Mouse (Mus musculus): ENCODE measurements around the gene Dennd2d. TPM values are rescaled to one million over a fixed set of nuclear protein-coding genes. Genes with fewer than 3 reads are reported as not detected.

Gene Dennd2d
- total and polyA plus RNA-seq, 2 experiments from 2014 or later, result 0.91 to 1.4 TPM

DNA sequence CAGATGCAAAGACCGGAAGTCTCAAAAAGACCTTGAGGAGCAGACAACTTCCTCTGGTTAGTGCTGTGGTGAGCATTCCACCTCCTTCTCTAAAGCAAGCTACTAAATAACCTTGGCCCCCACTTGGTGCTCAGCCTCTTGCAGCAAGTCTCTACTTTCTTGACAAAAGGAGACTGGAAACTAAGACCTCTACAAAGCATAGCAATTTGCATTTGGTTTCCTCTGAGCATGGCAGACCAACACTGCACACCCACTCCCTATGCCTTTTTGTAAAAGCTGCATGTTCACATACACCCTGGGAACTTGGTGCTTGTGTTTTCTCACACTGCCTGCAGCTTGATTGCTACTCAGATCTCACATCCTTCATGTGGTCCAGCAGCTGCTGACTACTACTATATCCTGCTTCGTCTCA is 20.1 kb upstream of the Dennd2d start:
- DNase-seq (ENCODE audit: low spot score) (no peak), ATAC-seq (ENCODE audit: low FRiP score) (no peak)
- H3K27ac ChIP-seq (ENCODE audit: low read depth, low read length), result no peak overlapping the region
- TF ChIP-seq CTCF (IDR thresholded peaks at IDR 0.05), result no peak
- H3K4me2 ChIP-seq (ENCODE audit: low read depth, low read length, poor library complexity, severe bottlenecking), result no peak overlapping the region
- H3K4me3 ChIP-seq (ENCODE audit: low read depth, low read length), result no peak overlapping the region
- H3K36me3 ChIP-seq (ENCODE audit: insufficient read depth, low read length), result no peaks in the 10 kb centered on the region
- no peaks in the 10 kb centered on the region for H3K4me1 ChIP-seq (ENCODE audit: insufficient read depth, low read length)
- no peaks in the 10 kb centered on the region for H3K9me3 ChIP-seq (ENCODE audit: low read length)
- no peaks in the 10 kb centered on the region for H3K27me3 ChIP-seq (ENCODE audit: insufficient read depth, low read length)
- 91% methylated on average over 2 of the region's 2 CpGs for WGBS
- no peak overlapping the region for H3K9ac ChIP-seq (replicated peaks; ENCODE audit: low read length, poor library complexity, severe bottlenecking)

DNA sequence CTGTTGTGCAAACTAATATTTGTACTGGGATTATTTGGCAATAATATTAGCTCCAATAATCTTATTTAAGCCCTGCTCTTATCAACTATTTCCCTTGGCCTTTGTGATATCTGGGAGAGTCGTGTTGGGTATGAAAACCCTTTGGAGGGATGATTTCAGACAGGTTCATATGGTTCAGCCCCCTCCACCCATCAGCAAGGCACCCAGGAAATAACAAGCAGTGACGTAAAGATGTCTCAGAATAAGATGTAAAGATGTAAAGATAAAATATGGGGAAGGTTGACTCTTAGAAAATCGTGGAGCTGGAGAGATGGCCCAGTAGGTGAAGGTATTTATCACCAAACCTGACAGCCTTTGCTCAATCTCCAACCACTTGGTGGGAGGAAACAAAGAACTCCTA is 19.7 kb upstream of the Dennd2d start:
- ATAC-seq (ENCODE audit: low FRiP score) (no peak), DNase-seq (ENCODE audit: low spot score) (no peak)
- Histone ChIP-seq H3K27ac (ENCODE audit: low read depth, low read length) (no peak overlapping the region), H3K4me1 (ENCODE audit: insufficient read depth, low read length) (no peaks in the 10 kb centered on the region), H3K4me2 (ENCODE audit: low read depth, low read length, poor library complexity, severe bottlenecking) (no peak overlapping the region), H3K36me3 (ENCODE audit: insufficient read depth, low read length) (no peaks in the 10 kb centered on the region), H3K9me3 (ENCODE audit: low read length) (no peaks in the 10 kb centered on the region), H3K4me3 (ENCODE audit: low read depth, low read length) (no peak overlapping the region), H3K27me3 (ENCODE audit: insufficient read depth, low read length) (no peaks in the 10 kb centered on the region), H3K9ac (replicated peaks; ENCODE audit: low read length, poor library complexity, severe bottlenecking) (no peak overlapping the region)
- TF ChIP-seq CTCF (IDR thresholded peaks at IDR 0.05), result no peak
- WGBS, result 64% methylated on average over 3 of the region's 3 CpGs

DNA sequence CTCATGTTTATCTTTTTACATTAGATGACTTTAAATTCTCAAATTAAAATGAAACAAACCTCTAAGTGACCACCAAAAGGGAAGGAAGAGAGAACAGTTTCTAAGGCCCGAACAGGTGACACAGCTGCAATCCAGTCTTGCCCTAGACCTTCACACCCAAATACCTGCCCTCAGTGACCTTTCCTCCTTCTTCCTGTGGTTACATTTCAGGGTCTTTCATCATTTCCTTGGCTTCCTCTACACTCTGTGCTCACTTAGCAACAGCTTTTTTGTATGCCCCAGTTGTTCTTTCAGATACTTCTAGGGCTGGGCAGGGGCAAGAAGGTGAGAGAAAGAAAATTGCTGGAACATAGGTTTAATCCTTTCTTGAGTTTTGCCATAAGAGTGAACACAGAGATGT is 17.5 kb upstream of the Dennd2d start:
- H3K4me2 ChIP-seq (ENCODE audit: low read depth, low read length, poor library complexity, severe bottlenecking), result no peak overlapping the region
- no peaks in the 10 kb centered on the region for H3K9me3 ChIP-seq (ENCODE audit: low read length)
- ATAC-seq (ENCODE audit: low FRiP score), result no peak
- H3K4me3 ChIP-seq (ENCODE audit: low read depth, low read length), result no peak overlapping the region
- no peaks in the 10 kb centered on the region for H3K4me1 ChIP-seq (ENCODE audit: insufficient read depth, low read length)
- no peaks in the 10 kb centered on the region for H3K36me3 ChIP-seq (ENCODE audit: insufficient read depth, low read length)
- 81% methylated on average over 1 of the region's 1 CpGs for WGBS
- DNase-seq (ENCODE audit: low spot score), result no peak
- no peak overlapping the region for H3K9ac ChIP-seq (replicated peaks; ENCODE audit: low read length, poor library complexity, severe bottlenecking)
- no peaks in the 10 kb centered on the region for H3K27me3 ChIP-seq (ENCODE audit: insufficient read depth, low read length)
- no peak overlapping the region for H3K27ac ChIP-seq (ENCODE audit: low read depth, low read length)
- no peak for TF ChIP-seq CTCF (IDR thresholded peaks at IDR 0.05)

DNA sequence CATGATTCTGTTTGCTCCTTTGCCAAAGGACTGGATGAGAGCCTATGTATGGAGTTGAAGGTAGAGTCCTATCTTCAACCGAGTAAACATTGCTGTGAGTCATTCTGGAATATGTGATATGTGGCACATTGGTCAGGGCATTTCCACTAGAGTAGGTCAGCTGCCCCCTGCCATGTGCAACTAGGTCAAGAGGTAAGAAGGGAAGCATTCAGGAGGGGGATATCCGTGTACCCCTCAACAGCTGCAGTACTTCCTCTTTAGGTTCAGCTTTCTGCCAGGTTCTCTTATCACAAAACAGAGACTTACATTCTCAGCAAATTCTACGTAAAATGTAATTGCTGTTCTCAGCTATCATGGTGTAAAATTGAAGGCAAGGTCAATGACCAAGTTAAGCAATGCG is 8.0 kb upstream of the Dennd2d start:
- no peak overlapping the region for H3K4me3 ChIP-seq (ENCODE audit: low read depth, low read length)
- H3K27ac ChIP-seq (ENCODE audit: low read depth, low read length), result no peak overlapping the region
- H3K4me1 ChIP-seq (ENCODE audit: insufficient read depth, low read length), result no peaks in the 10 kb centered on the region
- ATAC-seq (ENCODE audit: low FRiP score), result no peak
- no peak overlapping the region for H3K4me2 ChIP-seq (ENCODE audit: low read depth, low read length, poor library complexity, severe bottlenecking)
- H3K9ac ChIP-seq (replicated peaks; ENCODE audit: low read length, poor library complexity, severe bottlenecking), result no peak overlapping the region
- H3K9me3 ChIP-seq (ENCODE audit: low read length), result no peaks in the 10 kb centered on the region
- 88% methylated on average over 4 of the region's 4 CpGs for WGBS
- no peak for DNase-seq (ENCODE audit: low spot score)
- no peaks in the 10 kb centered on the region for H3K27me3 ChIP-seq (ENCODE audit: insufficient read depth, low read length)
- no peaks in the 10 kb centered on the region for H3K36me3 ChIP-seq (ENCODE audit: insufficient read depth, low read length)
- TF ChIP-seq CTCF (IDR thresholded peaks at IDR 0.05), result no peak

DNA sequence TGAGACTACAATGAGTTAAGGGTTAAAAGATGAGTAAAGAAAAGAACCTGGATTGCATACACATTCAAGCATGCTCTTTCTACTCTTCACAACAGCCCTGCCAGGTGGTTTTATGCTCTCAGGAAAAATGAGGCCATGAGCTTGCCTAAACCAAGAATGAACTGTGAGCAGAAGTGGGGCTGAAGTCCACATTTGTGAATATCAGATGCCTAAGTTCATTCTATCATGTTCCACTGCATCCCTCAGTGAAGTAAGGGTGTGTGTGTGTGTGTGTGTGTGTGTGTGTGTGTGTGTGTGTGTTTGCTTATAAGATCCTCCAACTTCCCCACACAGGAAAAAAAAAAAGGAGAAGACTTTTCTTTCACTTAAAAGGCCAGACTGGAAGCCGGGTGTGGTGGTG is 5.3 kb upstream of the Dennd2d start:
- WGBS, result 82% methylated on average over 1 of the region's 1 CpGs
- Histone ChIP-seq H3K4me3 (ENCODE audit: low read depth, low read length) (no peak overlapping the region), H3K9me3 (ENCODE audit: low read length) (no peaks in the 10 kb centered on the region), H3K27me3 (ENCODE audit: insufficient read depth, low read length) (no peaks in the 10 kb centered on the region), H3K36me3 (ENCODE audit: insufficient read depth, low read length) (no peaks in the 10 kb centered on the region), H3K4me1 (ENCODE audit: insufficient read depth, low read length) (no peaks in the 10 kb centered on the region), H3K9ac (replicated peaks; ENCODE audit: low read length, poor library complexity, severe bottlenecking) (no peak overlapping the region), H3K4me2 (ENCODE audit: low read depth, low read length, poor library complexity, severe bottlenecking) (no peak overlapping the region), H3K27ac (ENCODE audit: low read depth, low read length) (no peak overlapping the region)
- ATAC-seq (ENCODE audit: low FRiP score) (no peak), DNase-seq (ENCODE audit: low spot score) (no peak)
- no peak for TF ChIP-seq CTCF (IDR thresholded peaks at IDR 0.05)

DNA sequence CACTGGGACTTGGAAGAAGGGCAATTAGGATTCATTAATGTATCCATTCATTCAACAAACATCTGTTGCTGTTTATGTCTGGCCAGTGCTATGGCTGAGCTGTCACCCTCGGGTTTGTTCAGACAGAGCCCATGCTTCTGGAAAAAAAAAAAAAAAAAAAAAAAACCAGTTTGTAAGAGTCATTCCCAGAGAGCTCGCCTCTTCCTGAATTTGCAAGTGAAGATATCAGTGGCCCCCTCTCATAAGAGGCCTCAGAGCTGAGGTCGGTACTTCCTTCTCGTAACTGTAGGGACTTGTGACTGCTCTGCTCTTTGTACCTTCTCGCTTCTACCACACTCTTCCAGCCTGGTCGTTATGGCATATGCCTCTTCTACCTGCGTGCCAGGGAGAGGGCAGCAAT is 1.1 kb downstream of the Dennd2d start:
- H3K36me3 ChIP-seq (ENCODE audit: insufficient read depth, low read length), result no peaks in the 10 kb centered on the region
- no peaks in the 10 kb centered on the region for H3K9me3 ChIP-seq (ENCODE audit: low read length)
- DNase-seq (ENCODE audit: low spot score) (no peak), ATAC-seq (ENCODE audit: low FRiP score) (no peak)
- no peak overlapping the region for H3K4me2 ChIP-seq (ENCODE audit: low read depth, low read length, poor library complexity, severe bottlenecking)
- no peak for TF ChIP-seq CTCF (IDR thresholded peaks at IDR 0.05)
- H3K4me3 ChIP-seq (ENCODE audit: low read depth, low read length), result no peak overlapping the region
- H3K9ac ChIP-seq (replicated peaks; ENCODE audit: low read length, poor library complexity, severe bottlenecking), result no peak overlapping the region
- H3K27me3 ChIP-seq (ENCODE audit: insufficient read depth, low read length), result no peaks in the 10 kb centered on the region
- H3K27ac ChIP-seq (ENCODE audit: low read depth, low read length), result no peak overlapping the region
- WGBS, result 82% methylated on average over 7 of the region's 7 CpGs
- H3K4me1 ChIP-seq (ENCODE audit: insufficient read depth, low read length), result peaks cover 4% of the 10 kb centered on the region; the same call in 1 of the 2 replicates
